Mouse (Mus musculus) neural tube, embryonic 13.5 days (tissue): ENCODE measurements at regions not wholly inside any gene's neighbourhood (a gene's known extent, or its start where the extent isn't known, plus 50 kb on each side); places are given as distances from the start of the nearest gene placed in this dataset.

ENCODE experiments used
- ATAC-seq: fragments of 200-750 bp; cut with Nextera tagmentation; 2 replicates; pipeline ENCODE4 v1.8.0; 2017; ENCODE audit warnings: low read depth, mild to moderate bottlenecking, moderate TSS enrichment, moderate library complexity
- H3K27ac ChIP-seq: fragments of 300-500 bp; sonication (generic); replicated peaks from 2 replicates; pipeline ENCODE4 v1.5.1; 2015; ENCODE audit warnings: moderate library complexity, mild to moderate bottlenecking, inconsistent platforms
- H3K27me3 ChIP-seq: fragments of 300-500 bp; sonication (generic); 2 replicates; pipeline ENCODE4 v1.6.1; 2015; ENCODE audit warnings: mild to moderate bottlenecking, inconsistent platforms
- H3K36me3 ChIP-seq: fragments of 300-500 bp; sonication (generic); 2 replicates; pipeline ENCODE4 v1.6.1; 2015; ENCODE audit warnings: mild to moderate bottlenecking, inconsistent platforms
- H3K4me1 ChIP-seq: fragments of 300-500 bp; sonication (generic); replicated peaks from 2 replicates; pipeline ENCODE4 v1.6.1; 2015; ENCODE audit warnings: inconsistent platforms
- H3K4me2 ChIP-seq: fragments of 300-500 bp; sonication (generic); 2 replicates; pipeline ENCODE4 v1.6.1; 2015; ENCODE audit warnings: inconsistent platforms, mild to moderate bottlenecking, moderate library complexity
- H3K4me3 ChIP-seq: fragments of 300-500 bp; sonication (generic); 2 replicates; pipeline ENCODE4 v1.5.1; 2015; ENCODE audit warnings: mild to moderate bottlenecking, inconsistent platforms
- H3K9ac ChIP-seq: fragments of 300-500 bp; sonication (generic); 2 replicates; pipeline ENCODE4 v1.6.1; 2015; ENCODE audit warnings: moderate library complexity, mild to moderate bottlenecking, inconsistent platforms
- H3K9me3 ChIP-seq: fragments of 300-500 bp; sonication (generic); 2 replicates; pipeline ENCODE4 v1.6.1; 2016; ENCODE audit warnings: inconsistent platforms
- WGBS: fragments of 180-500 bp; shearing (Covaris S2); methylation state at CpG from one replicate; pipeline ENCODE4 v1.1.7; 2015; 5-methylcytosine and 5-hydroxymethylcytosine counted together

- no peaks in the 10 kb centered on the region for H3K36me3 ChIP-seq
- no peaks in the 10 kb centered on the region for H3K9me3 ChIP-seq
- H3K27me3 ChIP-seq: peaks cover 8% of the 10 kb centered on the region
- H3K4me1 ChIP-seq: 0 out of 2 replicates have a peak, but pooled peaks cover 4% of the 10 kb centered on the region
- no peak for ATAC-seq
- WGBS: 56% methylated on average over 10 of the region's 11 CpGs
- no peak overlapping the region for H3K4me2 ChIP-seq
- no peak overlapping the region for H3K9ac ChIP-seq
- no peak overlapping the region for H3K27ac ChIP-seq
- H3K4me3 ChIP-seq: no peak overlapping the region
Measured at GRCm38 (mm10) chrX:11840319-11841035, 319.7 kb downstream of the Bcor start.

GRCm38 (mm10) chrX:11845566-11845965, 314.6 kb downstream of the Bcor start:
- no peaks in the 10 kb centered on the region for H3K4me1 ChIP-seq
- no peaks in the 10 kb centered on the region for H3K9me3 ChIP-seq
- H3K27me3 ChIP-seq: 0 out of 2 replicates have a peak, but pooled peaks cover 10% of the 10 kb centered on the region
- no peaks in the 10 kb centered on the region for H3K36me3 ChIP-seq
- H3K27ac ChIP-seq: no peak overlapping the region
- no peak overlapping the region for H3K4me2 ChIP-seq
- no peak overlapping the region for H3K9ac ChIP-seq
- no peak overlapping the region for H3K4me3 ChIP-seq
- WGBS: 59% methylated on average over 2 of the region's 2 CpGs
- no peak for ATAC-seq

- peaks cover 29% of the 10 kb centered on the region for H3K27me3 ChIP-seq
- 55% methylated on average over 4 of the region's 4 CpGs for WGBS
- no peak overlapping the region for H3K27ac ChIP-seq
- H3K9me3 ChIP-seq: no peaks in the 10 kb centered on the region
- no peak overlapping the region for H3K9ac ChIP-seq
- no peak overlapping the region for H3K4me2 ChIP-seq
- H3K4me3 ChIP-seq: no peak overlapping the region
- no peak for ATAC-seq
- H3K36me3 ChIP-seq: no peaks in the 10 kb centered on the region
- peaks cover 9% of the 10 kb centered on the region for H3K4me1 ChIP-seq
Measured at GRCm38 (mm10) chrX:11855910-11856309, 304.2 kb downstream of the Bcor start.

- Histone ChIP-seq H3K27me3 (peaks cover 47% of the 10 kb centered on the region), H3K4me2 (no peak overlapping the region), H3K36me3 (no peaks in the 10 kb centered on the region), H3K9ac (no peak overlapping the region), H3K4me3 (no peak overlapping the region), H3K27ac (no peak overlapping the region), H3K9me3 (no peaks in the 10 kb centered on the region), H3K4me1 (peaks cover 25% of the 10 kb centered on the region)
- WGBS: 63% methylated on average over 9 of the region's 9 CpGs
- ATAC-seq: no peak
Measured at GRCm38 (mm10) chrX:11859396-11859795, 300.8 kb downstream of the Bcor start.

DNA sequence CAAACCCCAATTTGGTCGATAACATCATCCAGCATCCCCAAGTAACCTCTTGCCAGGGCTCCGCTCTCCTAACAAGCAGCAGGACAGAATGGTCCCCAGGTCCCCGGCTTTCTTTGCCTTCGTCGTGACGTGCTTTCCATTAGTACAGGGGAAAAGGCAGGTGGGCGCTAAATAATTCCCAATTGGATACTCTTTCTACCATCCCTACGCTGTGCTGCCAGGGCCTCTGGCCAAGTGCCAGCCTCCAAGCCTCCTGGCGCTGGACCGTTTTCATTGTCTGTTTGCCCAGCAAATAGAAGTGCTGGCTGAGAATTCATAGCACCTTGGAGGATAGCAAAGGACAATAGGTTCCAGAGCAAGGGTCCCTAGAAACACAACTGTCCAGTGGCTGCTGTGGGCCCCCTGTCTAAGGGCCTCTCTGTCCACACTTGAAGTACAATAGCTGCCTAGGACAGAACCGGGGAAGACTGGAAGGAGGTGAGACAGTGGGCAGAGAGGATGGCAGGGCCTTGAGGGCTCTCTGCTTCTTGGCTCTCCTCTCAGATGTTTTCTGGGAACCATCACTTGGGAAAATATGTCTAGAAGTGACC, 298.9 kb downstream of the Bcor start:
- WGBS: 36% methylated on average over 11 of the region's 11 CpGs
- H3K9me3 ChIP-seq: no peaks in the 10 kb centered on the region
- peaks cover 25% of the 10 kb centered on the region for H3K4me1 ChIP-seq
- no peak overlapping the region for H3K4me3 ChIP-seq
- peak overlapping the region; percentile 56; the same call in 1 of the 2 replicates for H3K27ac ChIP-seq
- no peak overlapping the region for H3K9ac ChIP-seq
- H3K27me3 ChIP-seq: peaks cover 47% of the 10 kb centered on the region
- ATAC-seq: peak; percentile 62; the same call in 1 of the 2 replicates
- no peaks in the 10 kb centered on the region for H3K36me3 ChIP-seq
- no peak overlapping the region for H3K4me2 ChIP-seq

GRCm38 (mm10) chrX:11861892-11862291, 298.3 kb downstream of the Bcor start:
- no peak overlapping the region for H3K4me2 ChIP-seq
- H3K27ac ChIP-seq: peak overlapping the region; percentile 56; the same call in 1 of the 2 replicates
- H3K4me1 ChIP-seq: peaks cover 25% of the 10 kb centered on the region
- H3K9ac ChIP-seq: no peak overlapping the region
- no peak overlapping the region for H3K4me3 ChIP-seq
- H3K27me3 ChIP-seq: peaks cover 47% of the 10 kb centered on the region
- 13% methylated on average over 8 of the region's 8 CpGs for WGBS
- H3K9me3 ChIP-seq: no peaks in the 10 kb centered on the region
- ATAC-seq: peak; percentile 73
- no peaks in the 10 kb centered on the region for H3K36me3 ChIP-seq

GRCm38 (mm10) chrX:11863106-11863505, 297.0 kb downstream of the Bcor start:
- WGBS: 47% methylated on average over 3 of the region's 3 CpGs
- no peaks in the 10 kb centered on the region for H3K36me3 ChIP-seq
- no peak for ATAC-seq
- H3K4me2 ChIP-seq: no peak overlapping the region
- no peak overlapping the region for H3K27ac ChIP-seq
- peaks cover 25% of the 10 kb centered on the region for H3K4me1 ChIP-seq
- H3K27me3 ChIP-seq: peaks cover 41% of the 10 kb centered on the region
- no peak overlapping the region for H3K4me3 ChIP-seq
- H3K9ac ChIP-seq: no peak overlapping the region
- H3K9me3 ChIP-seq: no peaks in the 10 kb centered on the region

DNA sequence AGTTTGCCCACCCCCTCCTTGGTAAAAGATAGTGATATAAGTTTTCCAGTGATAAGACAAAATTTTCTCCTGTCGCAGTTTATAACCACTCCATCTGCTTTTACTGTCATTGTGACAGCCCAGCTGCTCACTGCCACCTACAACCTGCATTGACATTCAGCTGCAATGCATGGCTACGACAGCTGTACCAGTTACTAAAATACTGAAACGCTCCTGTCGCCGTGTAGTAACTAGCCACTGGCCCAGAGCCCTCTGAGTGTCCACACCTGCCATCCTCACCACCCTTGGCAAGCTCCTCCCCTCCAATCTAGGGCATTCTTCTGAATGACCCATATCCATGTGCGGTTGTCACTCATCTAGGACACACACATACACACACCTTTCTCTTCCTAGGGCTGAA, 286.2 kb downstream of the Bcor start:
- Histone ChIP-seq H3K4me1 (no peaks in the 10 kb centered on the region), H3K36me3 (no peaks in the 10 kb centered on the region), H3K9me3 (no peaks in the 10 kb centered on the region), H3K27me3 (no peaks in the 10 kb centered on the region; the same call in 1 of the 2 replicates), H3K4me3 (no peak overlapping the region), H3K27ac (no peak overlapping the region), H3K4me2 (no peak overlapping the region), H3K9ac (no peak overlapping the region)
- WGBS: 78% methylated on average over 6 of the region's 6 CpGs
- no peak for ATAC-seq

DNA sequence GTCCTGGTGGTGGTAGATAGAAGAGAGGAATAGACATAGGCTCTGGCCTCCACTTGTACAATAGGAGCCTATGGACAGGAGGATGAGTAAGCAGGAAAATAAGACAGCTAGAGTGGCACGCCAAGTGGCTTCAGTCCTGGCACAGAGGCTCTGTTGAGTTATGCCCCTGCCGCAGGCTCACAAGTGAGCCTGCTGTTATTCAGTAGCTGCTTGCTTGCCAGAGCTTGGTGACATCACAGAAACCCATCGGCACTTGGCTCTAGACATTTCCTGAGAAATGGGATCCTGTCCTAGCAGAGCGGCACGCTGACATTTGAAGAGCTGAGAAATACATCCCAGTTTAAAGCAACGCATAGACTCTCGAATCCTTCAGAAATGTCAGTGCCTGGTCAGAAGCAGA, 283.5 kb downstream of the Bcor start:
- 85% methylated on average over 7 of the region's 7 CpGs for WGBS
- no peaks in the 10 kb centered on the region for H3K36me3 ChIP-seq
- H3K4me3 ChIP-seq: no peak overlapping the region
- ATAC-seq: no peak
- H3K9me3 ChIP-seq: no peaks in the 10 kb centered on the region
- H3K27me3 ChIP-seq: no peaks in the 10 kb centered on the region; the same call in 1 of the 2 replicates
- no peak overlapping the region for H3K27ac ChIP-seq
- no peak overlapping the region for H3K9ac ChIP-seq
- H3K4me2 ChIP-seq: no peak overlapping the region
- no peaks in the 10 kb centered on the region for H3K4me1 ChIP-seq

DNA sequence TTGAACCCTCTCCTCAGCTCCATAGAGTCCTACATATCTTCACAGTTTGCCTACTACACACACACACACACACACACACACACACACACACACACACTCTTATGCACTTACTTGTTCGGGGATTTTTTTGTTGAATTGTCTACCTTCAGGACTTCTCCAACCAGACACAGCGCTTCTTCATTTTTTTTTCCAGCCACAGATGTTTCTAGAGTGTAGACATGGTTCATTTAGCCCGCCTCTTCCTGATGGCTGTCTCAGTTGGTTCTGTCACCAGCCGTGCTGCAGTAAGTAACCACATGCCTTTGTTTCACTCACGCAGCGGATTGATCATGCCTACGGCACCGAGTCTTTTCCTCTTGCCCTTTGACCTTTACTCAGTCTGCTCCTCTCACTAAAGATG, 282.1 kb downstream of the Bcor start:
- 56% methylated on average over 8 of the region's 8 CpGs for WGBS
- Histone ChIP-seq H3K4me2 (no peak overlapping the region), H3K27me3 (no peaks in the 10 kb centered on the region), H3K27ac (no peak overlapping the region), H3K4me3 (no peak overlapping the region), H3K9ac (no peak overlapping the region), H3K36me3 (no peaks in the 10 kb centered on the region), H3K9me3 (no peaks in the 10 kb centered on the region), H3K4me1 (no peaks in the 10 kb centered on the region)
- no peak for ATAC-seq

DNA sequence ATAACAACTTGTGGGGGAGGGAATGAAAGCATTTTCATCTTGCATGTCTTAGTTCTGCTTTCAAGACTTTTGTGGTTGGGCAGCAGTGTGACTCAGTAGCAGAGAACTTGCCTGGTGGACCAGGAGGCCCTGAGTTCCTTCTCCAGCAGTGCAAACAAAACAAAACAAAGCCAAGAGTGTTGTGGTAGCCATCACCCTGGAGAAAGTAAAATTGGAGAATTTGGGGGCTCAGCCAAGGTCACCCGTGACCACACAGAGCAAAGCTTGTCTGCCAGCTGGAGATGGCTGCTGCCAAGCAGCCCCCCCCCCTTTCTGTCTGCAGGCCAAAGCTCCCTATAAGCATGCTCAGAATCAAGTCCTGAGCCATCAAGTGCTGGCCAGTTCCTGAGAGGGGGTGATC, 279.2 kb downstream of the Bcor start:
- Histone ChIP-seq H3K4me2 (no peak overlapping the region), H3K27ac (no peak overlapping the region), H3K4me3 (no peak overlapping the region), H3K27me3 (peaks cover 17% of the 10 kb centered on the region), H3K36me3 (no peaks in the 10 kb centered on the region), H3K9ac (no peak overlapping the region), H3K4me1 (no peaks in the 10 kb centered on the region), H3K9me3 (no peaks in the 10 kb centered on the region)
- WGBS: 67% methylated on average over 1 of the region's 1 CpGs
- ATAC-seq: no peak

DNA sequence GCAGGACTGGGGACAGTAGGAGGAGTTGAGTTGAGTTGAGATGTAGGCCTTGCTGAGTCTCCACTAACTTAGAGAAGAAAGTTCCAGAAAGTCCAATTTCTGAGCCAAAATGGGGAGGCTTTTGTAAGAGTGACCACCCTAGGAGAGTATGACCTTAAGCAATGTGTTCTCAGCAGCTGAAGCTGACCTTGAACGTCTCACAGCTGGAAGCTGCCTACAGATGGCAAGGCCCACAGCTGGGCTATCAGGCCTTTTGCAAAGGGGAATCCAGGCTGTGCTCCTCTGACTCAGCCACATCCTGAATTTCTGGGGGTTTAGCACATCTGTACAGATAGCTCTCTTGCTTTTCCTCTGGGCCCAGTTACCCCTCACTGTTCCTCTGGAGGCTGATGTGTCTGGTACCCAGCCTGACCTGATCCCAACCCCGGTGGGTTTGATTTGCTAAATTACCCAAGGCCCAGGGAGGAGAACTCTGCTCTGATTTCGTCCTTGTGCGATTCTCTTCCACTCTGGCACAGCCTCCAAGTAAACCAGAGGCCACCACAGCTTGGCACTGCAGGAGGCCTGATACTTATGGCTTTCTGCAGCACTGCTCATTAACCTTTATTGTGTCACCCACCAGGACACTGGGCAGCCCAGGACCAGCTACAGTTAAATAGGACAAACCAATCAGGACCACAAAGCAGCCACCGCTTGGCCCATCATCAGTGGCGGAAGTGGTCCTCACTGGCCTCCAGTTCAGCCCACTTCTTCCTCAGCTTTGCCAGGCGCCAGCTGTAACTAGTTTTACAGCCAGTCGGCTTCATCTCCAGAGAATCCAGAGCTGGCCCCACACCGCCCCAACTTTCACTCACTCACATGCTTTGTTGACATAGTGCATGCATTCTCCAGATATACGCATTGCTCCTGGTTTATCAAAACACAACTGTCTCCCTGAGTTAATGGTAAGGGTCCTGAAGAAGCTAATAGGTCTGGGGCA, 276.1 kb downstream of the Bcor start:
- H3K9me3 ChIP-seq: no peaks in the 10 kb centered on the region
- no peak for ATAC-seq
- H3K27ac ChIP-seq: no peak overlapping the region
- no peaks in the 10 kb centered on the region for H3K4me1 ChIP-seq
- no peaks in the 10 kb centered on the region for H3K36me3 ChIP-seq
- WGBS: 50% methylated on average over 10 of the region's 10 CpGs
- peaks cover 29% of the 10 kb centered on the region for H3K27me3 ChIP-seq
- H3K4me3 ChIP-seq: no peak overlapping the region
- no peak overlapping the region for H3K4me2 ChIP-seq
- H3K9ac ChIP-seq: no peak overlapping the region
